Mouse (Mus musculus) cerebellum, adult 2 months (tissue): ENCODE results near the gene Dclk1.
A peak's percentile ranks its signal among the peaks of the same experiment; 100 is the strongest.

Source experiments
- CTCF ChIP-seq: fragments of 200-500 bp; IDR thresholded peaks from 2 replicates; pipeline ENCODE4 v1.5.1; 2011; ENCODE audit warnings: low read depth, mild to moderate bottlenecking, control low read depth, low read length, moderate library complexity, borderline replicate concordance; ENCODE audit not compliant: insufficient read depth
- POLR2A ChIP-seq: fragments of 200-500 bp; IDR thresholded peaks from 2 replicates; pipeline ENCODE4 v1.6.1; 2011; ENCODE audit warnings: low read length, control low read depth, borderline replicate concordance; ENCODE audit not compliant: insufficient read depth

DNA sequence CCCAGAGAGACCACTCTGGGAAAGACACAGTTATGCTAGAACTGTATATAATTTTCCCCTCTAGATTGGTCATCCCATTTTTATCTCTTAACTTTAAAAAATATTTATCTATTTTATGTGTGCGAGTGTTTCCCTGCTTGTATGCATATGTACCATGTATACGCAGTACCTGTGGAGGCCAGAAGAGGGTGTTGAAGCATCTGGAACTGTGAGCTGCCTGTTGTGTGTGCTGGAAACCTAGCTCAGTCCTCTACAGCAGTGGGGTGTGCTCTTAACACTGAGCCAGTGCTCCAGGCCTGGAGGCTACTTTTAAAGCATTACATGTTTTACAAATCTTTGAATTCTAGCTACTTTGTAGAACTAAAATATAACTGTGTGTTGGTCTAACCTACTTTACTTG, 35.8 kb upstream of the Dclk1 start:
- TF ChIP-seq CTCF (0 out of 2 replicates have a peak, but pooled peaks have one; percentile 4), POLR2A (no peak)
